Mouse (Mus musculus) lung, postnatal 0 days (tissue): ENCODE measurements at regions not wholly inside any gene's neighbourhood (a gene's known extent, or its start where the extent isn't known, plus 50 kb on each side); places are given as distances from the start of the nearest gene placed in this dataset.

Source experiments
- CTCF ChIP-seq: IDR thresholded peaks from 2 replicates; pipeline ENCODE4 v1.5.1; 2016; ENCODE audit warnings: antibody characterized with exemption, mild to moderate bottlenecking
- EP300 ChIP-seq: IDR thresholded peaks from 2 replicates; pipeline ENCODE4 v1.6.1; 2016; ENCODE audit warnings: antibody characterized with exemption, mild to moderate bottlenecking, control low read depth

- TF ChIP-seq CTCF (no peak), EP300 (no peak)
Measured at GRCm38 (mm10) chr12:8858748-8859147, 62.7 kb upstream of the Laptm4a start.
